Mouse (Mus musculus) c-Kit-positive CD71-positive TER-119-positive erythroid progenitor cells, embryonic 14.5 days (primary cell): Measurements from ENCODE around the gene Pax1.

Experiments used
- DNase-seq: peaks from one replicate; pipeline ENCODE4 v3.0.0-alpha.2; 2013; ENCODE audit warnings: low spot score

Pax1 gene

DNA sequence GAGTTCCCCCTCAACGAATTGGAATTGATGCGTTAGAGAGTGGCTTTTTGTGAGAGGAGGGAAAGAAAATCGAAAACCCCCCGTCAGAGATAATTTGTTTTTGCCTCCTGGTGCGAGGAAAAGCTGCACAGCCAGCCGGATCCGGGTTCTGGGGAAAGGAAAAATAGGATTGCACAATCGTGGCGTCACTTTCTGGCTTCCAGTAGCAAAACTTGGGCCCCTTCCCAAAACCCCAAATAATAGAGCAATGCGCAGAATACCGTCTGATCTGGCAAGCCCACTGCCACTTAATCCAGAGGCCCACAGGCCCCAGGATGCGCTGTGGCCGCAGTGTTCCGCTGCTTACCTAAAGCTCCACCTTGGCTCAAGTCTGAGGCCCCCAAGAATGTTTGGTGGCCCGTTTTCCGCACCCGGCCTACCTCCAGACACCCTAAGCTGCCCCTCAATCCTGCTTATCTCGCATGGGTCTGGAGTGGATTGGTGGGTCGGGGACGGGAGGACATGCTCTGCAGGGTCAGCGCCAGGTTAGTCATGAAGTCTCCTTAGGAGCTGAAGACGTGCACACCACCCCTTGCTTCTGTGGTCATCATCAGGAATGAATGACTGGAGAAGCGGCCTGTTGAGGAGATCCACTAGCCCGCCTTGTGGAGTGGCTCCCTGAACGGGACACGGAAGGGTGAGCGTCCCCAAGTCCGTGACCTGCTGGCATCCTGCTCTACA lies 11.4 kb downstream of the Pax1 start:
- DNase-seq = no peak

DNA sequence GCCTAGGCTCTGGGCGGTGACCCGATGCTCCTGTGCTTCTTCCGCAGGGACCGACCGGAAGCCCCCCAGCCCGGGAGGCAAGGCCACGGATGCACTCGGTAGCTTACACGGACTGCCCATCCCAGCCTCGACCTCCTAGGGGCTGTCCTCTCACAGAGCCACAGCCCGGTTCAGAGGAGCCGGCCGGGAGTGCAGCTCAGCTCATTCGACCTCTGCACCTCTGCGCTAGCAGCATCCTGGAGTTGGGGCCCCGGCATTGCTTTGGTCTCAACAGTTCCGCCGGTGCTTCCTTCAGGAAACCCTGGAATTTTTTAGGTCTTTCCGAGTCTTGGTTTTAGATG lies 11.9 kb downstream of the Pax1 start:
- DNase-seq = no peak

DNA sequence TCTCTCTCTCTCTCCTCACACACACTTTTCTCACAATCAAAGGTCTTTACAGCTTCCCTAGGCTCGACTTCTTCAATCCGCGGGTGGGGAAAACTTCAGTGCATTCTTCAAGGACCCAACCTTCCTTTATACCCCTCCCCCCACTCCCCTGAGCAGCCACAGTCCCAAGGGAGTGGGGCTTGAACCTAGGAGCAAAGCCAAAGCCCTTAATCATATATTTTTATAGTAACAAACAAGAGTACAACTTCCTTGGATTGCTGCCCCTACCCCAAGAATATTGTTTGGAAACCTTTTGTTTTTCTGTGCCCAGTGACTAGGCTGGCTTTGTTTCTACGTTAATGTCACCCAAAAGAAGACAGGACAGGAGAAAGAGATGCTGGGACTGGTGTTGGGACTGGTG lies 12.5 kb downstream of the Pax1 start:
- no peak for DNase-seq

DNA sequence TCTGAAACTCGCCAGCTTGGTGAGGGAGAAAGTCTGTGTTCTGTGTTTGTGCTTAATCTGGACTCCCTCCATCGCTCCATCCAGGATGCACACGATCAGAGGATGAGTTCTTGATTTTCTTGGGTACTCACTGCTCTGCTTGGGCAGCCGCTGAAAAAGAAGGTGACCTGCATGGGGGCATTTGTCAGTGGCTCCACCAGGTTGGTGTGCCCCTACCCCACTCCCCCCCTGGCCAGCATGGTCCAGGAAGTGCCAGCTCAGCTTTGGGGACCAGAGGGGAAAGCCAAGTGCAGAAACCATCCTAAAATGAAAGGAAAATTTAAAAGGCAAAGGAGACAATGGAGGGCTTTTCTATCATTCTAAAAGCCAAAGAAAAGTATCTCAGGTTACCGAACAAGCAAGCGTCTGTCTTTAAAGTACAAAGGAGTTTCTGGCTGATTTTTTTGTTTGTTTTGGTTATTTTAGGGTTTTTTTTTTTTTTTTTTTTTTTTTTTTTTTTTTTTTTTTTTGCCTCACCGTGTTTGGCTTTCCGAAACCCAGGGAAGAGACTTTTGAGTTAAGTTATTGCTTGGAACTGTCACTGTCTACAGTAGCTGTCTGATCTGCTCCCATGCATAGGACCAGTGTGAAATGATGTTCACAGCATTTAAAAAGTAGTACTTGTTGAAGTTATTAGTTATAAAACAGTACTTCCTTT lies 13.4 kb downstream of the Pax1 start:
- DNase-seq = no peak

DNA sequence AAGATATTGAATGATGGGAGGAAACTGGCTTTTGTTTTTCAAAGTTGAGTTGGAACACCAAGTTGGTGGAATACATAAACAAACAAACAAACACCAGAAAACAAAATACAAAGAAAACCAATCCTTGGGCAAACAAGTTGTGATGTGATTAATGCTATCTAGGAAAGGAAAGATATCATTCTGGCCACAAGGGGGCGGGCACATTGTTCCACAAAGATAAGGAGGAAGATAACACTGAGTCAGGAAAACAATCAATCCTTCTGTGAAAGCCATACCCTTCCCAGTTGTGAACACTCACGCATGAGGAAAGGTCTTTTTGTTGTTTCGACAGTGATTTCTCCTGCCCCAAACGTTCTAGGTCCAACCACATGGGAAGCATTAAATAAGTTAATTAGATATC lies 17.2 kb downstream of the Pax1 start:
- no peak for DNase-seq

DNA sequence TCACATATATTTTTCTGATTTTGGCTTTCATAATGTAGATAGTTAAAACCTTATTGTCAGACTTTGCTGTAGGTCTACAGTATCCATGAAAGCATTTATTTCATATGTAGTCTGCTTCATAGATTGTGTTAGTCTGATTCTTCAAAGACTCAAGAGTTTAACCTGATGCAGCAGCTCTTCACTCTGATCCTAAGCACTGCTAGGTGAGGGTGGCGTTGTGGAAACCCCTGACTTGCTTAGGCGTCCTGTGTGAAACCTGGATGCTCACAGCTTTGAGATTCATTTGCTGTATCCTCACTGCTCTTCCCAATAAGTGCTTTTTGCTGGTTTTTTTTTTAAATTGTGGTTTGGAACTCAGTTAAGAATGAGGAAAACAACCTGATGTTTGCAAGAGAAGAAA lies 21.6 kb downstream of the Pax1 start:
- no peak for DNase-seq

DNA sequence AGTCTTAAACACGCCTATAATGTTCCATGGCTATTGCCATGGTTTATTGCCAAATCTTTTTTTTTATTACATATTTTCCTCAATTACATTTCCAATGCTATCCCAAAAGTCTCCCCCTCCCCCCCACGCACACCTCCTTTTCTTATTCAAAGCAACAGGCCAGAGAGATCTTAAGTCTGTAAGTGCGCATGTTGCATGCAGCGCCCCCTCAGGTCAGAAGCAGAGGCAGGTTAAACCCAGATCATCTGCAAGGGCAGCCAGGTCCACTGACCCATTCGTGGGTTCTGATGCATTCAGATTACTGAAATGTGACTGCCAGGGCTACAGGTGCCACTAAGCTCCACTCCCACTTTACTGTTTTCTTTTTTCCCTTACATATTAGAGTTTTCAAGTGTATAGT lies 25.2 kb downstream of the Pax1 start:
- DNase-seq = no peak

DNA sequence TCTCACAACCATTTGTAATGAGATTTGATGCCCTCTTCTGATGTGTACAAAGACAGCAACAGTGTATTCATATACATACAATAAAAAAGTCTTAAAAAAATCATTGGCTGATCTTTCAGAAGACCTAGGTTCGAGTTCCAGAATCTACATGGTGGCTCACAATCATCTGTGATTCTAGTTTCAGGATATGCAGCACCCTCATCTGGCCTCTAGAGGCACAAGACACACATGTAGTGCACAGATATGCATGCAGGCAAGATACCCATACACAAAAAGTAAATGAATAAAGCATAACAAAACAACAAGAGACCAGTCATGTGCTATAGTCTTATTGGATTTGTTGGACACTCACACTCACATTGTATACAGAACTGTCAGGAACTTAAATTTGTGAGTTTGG lies 47.6 kb downstream of the Pax1 start:
- no peak for DNase-seq

DNA sequence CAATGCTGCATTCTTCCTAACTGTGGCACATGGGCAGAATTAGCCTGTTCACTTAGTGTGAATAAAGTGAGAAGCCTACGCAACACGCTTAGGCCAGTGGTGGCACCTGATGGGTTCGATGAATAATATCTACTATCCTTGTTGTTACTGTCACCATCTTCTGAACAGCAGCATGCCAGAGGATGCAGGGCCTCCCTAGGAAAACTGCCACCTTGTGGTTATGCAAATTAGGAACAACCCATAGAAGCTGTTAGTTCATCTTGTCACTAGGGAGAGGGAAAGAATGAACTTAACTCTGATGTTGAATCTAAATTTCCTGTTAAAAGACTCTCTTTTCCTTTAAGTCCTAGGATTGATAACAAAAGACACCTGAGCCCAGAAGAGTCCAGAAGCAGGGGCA lies 53.3 kb downstream of the Pax1 start:
- no peak for DNase-seq

DNA sequence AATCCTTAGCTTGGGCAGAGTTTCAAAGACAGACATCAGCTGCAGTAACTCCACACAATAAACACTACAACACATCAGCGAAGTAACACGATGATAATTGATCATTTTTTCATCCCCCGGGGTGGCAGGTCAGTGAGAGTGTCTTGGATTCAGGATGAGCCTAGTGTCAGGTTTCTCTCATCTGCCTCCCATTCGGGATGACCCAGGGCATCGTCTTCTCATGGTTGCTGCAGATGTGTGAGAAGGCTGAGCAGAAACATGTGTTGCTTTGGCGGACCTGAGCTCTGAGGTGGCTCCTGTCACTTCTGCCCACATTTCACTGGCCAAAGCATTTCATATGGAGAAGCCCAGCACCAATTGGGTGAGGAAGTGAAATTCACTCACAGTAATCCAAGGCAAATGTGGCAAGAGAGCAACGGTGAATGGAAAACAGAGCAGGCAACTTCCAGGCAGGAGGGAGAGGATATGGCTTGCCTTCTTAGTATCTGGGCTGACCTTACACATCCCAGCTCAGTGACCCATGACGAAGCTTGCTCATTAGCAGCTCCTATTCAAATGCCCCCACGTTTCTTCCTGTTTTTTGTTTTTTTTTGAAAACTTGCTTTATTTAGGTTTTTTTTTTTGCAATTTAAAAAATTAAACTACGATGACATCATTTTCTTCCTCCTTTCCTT lies 63.0 kb downstream of the Pax1 start:
- no peak for DNase-seq

DNA sequence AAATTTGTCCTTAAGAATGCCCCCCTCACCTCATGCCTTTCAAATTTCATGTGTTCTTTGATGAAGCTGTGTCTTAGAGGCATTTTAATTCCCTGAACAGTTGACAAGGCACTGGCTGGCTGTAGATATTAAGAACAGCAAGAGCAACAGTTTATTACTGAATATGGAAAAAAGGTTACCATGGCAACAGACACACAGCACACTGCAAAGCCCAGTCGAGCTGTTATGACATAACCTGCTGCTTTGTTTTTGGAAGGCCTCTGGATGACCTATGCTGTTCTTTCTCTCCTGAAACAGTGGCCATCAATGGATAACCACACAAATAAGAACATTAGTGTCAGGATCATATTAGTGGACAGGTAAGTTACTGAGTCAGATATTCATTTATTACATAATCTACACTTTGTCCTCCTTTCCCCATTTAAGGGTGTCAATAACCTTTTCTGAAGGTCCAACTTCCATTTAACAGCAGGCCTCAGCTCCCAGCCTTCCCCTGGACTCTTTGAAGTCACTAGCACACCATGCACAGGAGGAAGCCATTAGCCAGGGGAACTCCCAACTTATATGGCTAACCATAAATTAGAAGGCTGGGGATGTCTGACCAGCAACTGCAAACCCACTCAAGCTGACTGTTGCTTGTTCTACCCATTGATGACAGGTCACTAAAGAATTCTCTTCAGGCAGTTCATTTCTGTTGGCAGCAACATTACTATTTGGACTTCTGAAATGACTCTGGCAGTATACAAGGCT lies 68.1 kb downstream of the Pax1 start:
- DNase-seq = no peak

DNA sequence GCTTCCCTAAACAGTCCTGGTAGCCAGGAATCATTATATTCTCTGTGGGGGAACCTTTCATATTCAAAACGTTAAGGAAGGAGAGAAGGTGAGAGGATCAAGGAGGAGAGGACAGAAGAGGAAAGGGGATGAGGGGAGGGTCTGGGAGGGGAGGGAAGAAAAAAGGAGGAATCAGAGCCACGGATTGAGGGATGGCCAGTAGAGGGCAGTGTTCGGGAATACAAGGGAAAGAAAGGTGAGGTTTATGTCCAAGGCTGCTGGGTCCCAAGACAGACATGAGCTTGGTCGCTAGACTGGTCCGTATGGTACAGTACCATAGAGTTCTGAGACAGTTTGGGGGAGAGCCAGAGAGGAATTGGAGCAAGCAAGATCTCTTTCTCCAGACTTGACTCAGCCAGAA lies 71.4 kb downstream of the Pax1 start:
- DNase-seq = no peak
